Mouse (Mus musculus): ENCODE data around the gene Opa3. TPM values are rescaled to one million over a fixed set of nuclear protein-coding genes. Genes with fewer than 3 reads are reported as not detected.
"Not testable (repeated sequence)": the region's sequence is repeated elsewhere in the genome, so short reads cannot be mapped to it uniquely, and the experiment has no call there.

Opa3 gene
- total RNA-seq, 1 experiment from 2014 or later, result 26.8 TPM

- ATAC-seq (replicated peaks in 1 of 2; ENCODE audit: insufficient read depth in 1 of 2, low FRiP score in 2 of 2, low TSS enrichment in 1 of 2, low read depth in 1 of 2, poor library complexity in 2 of 2, severe bottlenecking in 2 of 2), result peak; percentile 75 to 81
Measured at GRCm38 (mm10) chr7:19265928-19266822, 38.0 kb downstream of the Opa3 start.

DNA sequence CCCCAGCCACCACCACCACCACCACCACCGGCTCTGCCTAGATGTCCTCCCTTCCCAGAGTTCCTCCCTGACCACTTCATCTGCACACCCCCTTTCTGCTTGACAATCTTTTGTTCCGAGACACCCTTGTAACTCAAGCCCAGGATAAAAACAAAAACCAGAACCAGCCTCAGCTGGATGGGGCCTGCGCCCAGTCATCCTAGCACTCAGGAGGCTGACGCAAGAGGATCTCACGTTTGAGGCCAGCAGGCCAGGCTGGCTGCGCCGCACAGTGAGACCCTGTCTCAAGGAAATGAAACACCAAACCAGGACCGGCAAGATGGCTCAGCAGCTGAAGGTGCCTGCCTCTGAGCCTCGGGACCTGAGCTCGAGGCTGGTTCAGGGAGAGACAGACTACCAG is 38.9 kb downstream of the Opa3 start:
- no peak for ATAC-seq (replicated peaks in 1 of 2; ENCODE audit: insufficient read depth in 1 of 2, low FRiP score in 2 of 2, low TSS enrichment in 1 of 2, low read depth in 1 of 2, poor library complexity in 2 of 2, severe bottlenecking in 2 of 2)

DNA sequence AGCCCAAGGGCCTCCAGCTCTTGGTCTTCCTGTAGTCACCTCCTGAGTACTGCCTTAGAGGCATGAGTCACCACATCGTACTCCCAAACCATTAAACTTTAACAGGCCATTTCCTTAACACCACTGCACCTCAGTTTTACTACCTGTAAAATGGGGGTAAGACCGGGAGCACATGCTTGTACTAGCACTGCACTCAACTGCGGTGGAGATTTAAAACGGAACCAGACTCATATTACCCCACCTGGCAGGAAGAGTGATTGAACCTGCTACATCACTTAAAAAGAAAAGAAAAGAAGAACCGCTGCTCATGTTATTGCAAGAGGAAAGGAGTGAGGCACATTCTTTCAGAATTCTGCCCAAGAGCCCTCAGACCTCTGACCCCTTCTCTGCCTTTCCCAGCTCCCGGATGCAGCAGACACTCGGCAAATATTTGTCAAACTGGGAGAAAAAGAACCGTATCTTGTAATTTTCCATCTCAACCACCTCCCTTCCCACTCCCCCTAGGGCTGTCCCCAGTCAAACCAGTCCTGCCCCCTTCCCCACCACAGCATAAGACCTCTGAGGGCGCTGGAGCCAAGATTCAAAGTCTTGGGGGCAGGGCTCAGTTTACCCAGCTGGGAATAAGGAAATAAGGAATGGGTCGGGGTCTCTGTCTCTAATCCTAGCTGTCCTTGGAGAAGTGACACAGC is 41.0 kb downstream of the Opa3 start:
- ATAC-seq (replicated peaks in 1 of 2; ENCODE audit: insufficient read depth in 1 of 2, low FRiP score in 2 of 2, low TSS enrichment in 1 of 2, low read depth in 1 of 2, poor library complexity in 2 of 2, severe bottlenecking in 2 of 2), result no peak

DNA sequence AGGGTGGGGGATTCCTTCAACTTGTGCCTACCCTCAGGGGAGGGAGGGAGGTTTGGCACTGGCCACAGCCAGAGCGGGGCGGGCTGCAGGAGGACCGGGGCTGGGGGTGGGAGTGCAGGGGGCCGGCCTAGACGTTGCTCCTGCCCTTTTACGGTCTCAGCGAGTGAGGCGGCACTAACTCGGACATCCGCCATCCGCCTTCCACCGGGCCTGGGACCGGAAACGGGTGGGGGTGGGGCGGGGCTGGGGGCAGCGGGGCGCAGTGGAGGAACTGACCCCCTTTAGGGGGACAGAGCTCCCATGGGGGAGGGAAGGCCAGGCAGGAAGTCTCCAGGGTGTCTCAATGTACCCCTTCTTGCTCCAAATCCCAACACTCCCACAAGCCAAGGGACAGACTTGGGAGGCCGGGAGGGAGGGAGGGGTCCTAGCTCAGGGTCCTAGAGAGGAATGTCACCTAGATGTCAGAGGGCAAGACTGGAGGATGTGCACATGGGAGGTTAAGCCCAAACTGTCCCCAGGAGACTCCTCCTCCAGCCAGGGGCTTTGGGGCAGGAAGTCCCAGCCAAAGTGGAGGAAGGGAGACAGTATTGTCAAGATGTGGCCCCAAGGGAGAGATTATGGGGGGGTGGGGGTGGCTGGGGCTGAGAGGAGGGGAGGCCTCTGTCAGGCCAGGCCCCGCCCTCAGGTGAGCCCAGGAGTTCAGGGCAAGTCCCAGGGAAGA is 41.7 kb downstream of the Opa3 start:
- no peak for ATAC-seq (replicated peaks in 1 of 2; ENCODE audit: insufficient read depth in 1 of 2, low FRiP score in 2 of 2, low TSS enrichment in 1 of 2, low read depth in 1 of 2, poor library complexity in 2 of 2, severe bottlenecking in 2 of 2)

- no peak for ATAC-seq (replicated peaks in 1 of 2; ENCODE audit: insufficient read depth in 1 of 2, low FRiP score in 2 of 2, low TSS enrichment in 1 of 2, low read depth in 1 of 2, poor library complexity in 2 of 2, severe bottlenecking in 2 of 2)
Measured at GRCm38 (mm10) chr7:19270509-19271237, 42.5 kb downstream of the Opa3 start.

GRCm38 (mm10) chr7:19271238-19272172 is 43.4 kb downstream of the Opa3 start, which contains the start of gene Vasp:
Gene Vasp (minus strand): TSS chr7:19271817.
- peak; percentile 67 to 71 for ATAC-seq (replicated peaks in 1 of 2; ENCODE audit: insufficient read depth in 1 of 2, low FRiP score in 2 of 2, low TSS enrichment in 1 of 2, low read depth in 1 of 2, poor library complexity in 2 of 2, severe bottlenecking in 2 of 2)

DNA sequence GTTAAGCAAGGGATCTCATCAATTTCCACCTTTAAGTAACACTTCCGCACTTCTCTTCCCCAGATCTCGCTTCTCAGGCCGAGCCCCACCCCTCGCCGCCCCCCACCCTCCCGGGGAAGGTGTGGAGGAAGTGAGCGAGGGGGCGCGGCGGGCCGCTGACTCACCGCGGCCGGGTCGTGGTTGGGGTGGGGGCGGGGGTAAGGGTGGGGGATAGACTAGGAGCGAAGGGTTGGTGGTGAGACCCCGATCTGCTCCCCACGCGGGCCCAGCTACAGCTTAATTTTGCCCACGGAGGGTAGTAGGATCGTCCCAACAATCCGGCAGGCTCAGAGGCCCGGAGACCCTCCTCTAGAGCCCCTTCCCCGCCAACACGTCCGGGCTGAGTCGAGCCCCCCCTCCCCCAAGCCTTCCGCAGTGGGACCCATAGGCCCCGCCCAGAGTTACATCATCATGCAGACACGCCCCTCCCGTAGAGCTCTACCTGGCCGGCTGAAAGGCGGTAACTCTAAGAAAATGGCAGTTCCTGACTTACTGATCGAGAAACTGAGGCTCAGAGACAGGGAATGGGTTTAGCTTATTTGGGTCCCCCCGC is 44.1 kb downstream of the Opa3 start:
- peak; percentile 46 to 66 for ATAC-seq (replicated peaks in 1 of 2; ENCODE audit: insufficient read depth in 1 of 2, low FRiP score in 2 of 2, low TSS enrichment in 1 of 2, low read depth in 1 of 2, poor library complexity in 2 of 2, severe bottlenecking in 2 of 2)

DNA sequence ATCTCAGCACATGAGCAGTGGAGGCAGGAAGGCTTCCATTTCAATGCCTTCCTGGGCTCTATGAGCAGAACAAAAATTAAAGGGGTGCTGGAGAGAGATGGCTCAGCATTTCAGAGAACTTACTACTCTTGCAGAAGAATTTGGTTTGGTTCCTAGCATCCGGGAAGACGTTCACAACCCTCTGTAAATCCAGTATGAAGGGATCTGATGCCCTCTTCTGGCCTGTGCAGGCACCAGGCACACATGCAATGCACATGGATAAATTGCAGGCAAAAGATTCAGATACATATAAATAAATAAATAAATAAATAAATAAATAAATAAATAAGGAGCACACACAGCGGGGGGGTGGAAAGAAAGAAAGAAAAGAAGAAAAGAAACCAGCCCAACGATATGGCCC is 48.1 kb downstream of the Opa3 start:
- ATAC-seq (replicated peaks in 1 of 2; ENCODE audit: insufficient read depth in 1 of 2, low FRiP score in 2 of 2, low TSS enrichment in 1 of 2, low read depth in 1 of 2, poor library complexity in 2 of 2, severe bottlenecking in 2 of 2), result no peak

GRCm38 (mm10) chr7:19279052-19279451 is 50.9 kb downstream of the Opa3 start:
- ATAC-seq (replicated peaks in 1 of 2; ENCODE audit: insufficient read depth in 1 of 2, low FRiP score in 2 of 2, low TSS enrichment in 1 of 2, low read depth in 1 of 2, poor library complexity in 2 of 2, severe bottlenecking in 2 of 2), result no peak

GRCm38 (mm10) chr7:19279581-19280114 is 51.5 kb downstream of the Opa3 start, which contains the start of gene Ppm1n:
Gene Ppm1n (minus strand): TSS chr7:19280064.
- no peak for ATAC-seq (replicated peaks in 1 of 2; ENCODE audit: insufficient read depth in 1 of 2, low FRiP score in 2 of 2, low TSS enrichment in 1 of 2, low read depth in 1 of 2, poor library complexity in 2 of 2, severe bottlenecking in 2 of 2)

DNA sequence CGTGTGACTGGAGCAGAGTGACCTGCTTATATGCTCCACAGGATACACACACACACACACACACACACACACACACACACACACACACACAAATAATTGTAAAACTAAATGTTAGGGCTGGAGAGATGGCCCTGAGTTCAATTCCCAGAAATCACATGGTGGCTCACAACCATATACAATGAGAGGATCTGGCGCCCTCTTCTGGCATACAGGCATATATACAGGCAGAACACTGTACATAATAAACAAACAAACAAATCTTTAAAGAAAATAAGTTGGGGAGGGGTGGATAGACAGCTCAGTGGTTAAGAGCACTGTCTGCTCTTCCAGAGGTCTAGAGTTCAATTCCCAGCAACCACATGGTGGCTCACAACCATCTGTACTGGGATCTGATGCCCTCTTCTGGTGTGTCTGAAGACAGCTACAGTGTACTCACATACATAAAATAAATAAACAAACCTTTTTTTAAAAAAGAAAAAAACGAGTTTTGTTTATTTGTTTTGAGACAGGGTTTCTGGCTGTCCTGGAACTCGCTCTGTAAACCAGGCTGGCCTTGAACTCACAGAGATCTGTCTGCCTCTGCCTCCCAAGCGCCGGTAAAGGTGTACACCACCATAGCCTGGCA is 53.7 kb downstream of the Opa3 start:
- ATAC-seq (replicated peaks in 1 of 2; ENCODE audit: insufficient read depth in 1 of 2, low FRiP score in 2 of 2, low TSS enrichment in 1 of 2, low read depth in 1 of 2, poor library complexity in 2 of 2, severe bottlenecking in 2 of 2), result not testable (repeated sequence)

DNA sequence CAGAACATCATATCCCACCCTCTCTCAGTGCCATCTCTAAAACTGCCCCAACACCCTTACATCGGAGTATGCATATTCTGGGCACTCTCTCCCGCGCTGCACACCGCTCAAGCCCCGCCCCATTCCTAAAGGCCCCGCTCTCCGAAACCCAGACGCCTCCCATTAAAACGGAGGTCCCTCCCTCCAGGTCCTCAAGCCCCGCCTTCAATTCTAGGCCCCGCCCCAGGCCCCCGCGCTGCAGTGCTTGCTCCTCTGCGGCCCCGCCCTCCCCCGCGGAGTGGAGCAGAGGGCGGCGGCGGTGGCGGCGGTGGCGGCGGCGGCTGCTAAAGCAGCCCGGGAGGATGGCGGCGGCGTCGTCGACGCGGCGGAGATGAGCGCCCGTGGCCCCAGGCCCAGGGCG is 54.3 kb downstream of the Opa3 start, which contains the start of gene Rtn2:
TSS of gene Rtn2 (plus strand) at position 240 of the 400 bp plus-strand sequence.
- ATAC-seq (replicated peaks in 1 of 2; ENCODE audit: insufficient read depth in 1 of 2, low FRiP score in 2 of 2, low TSS enrichment in 1 of 2, low read depth in 1 of 2, poor library complexity in 2 of 2, severe bottlenecking in 2 of 2), result peak; percentile 22 to 53; a peak in 3 of 4 replicates

GRCm38 (mm10) chr7:19282791-19283405 is 54.8 kb downstream of the Opa3 start:
- ATAC-seq (replicated peaks in 1 of 2; ENCODE audit: insufficient read depth in 1 of 2, low FRiP score in 2 of 2, low TSS enrichment in 1 of 2, low read depth in 1 of 2, poor library complexity in 2 of 2, severe bottlenecking in 2 of 2), result peak; percentile 28 to 52; a peak in 2 of 4 replicates

GRCm38 (mm10) chr7:19283406-19283804 is 55.3 kb downstream of the Opa3 start:
- no peak for ATAC-seq (replicated peaks in 1 of 2; ENCODE audit: insufficient read depth in 1 of 2, low FRiP score in 2 of 2, low TSS enrichment in 1 of 2, low read depth in 1 of 2, poor library complexity in 2 of 2, severe bottlenecking in 2 of 2)

- ATAC-seq (replicated peaks in 1 of 2; ENCODE audit: insufficient read depth in 1 of 2, low FRiP score in 2 of 2, low TSS enrichment in 1 of 2, low read depth in 1 of 2, poor library complexity in 2 of 2, severe bottlenecking in 2 of 2), result no peak
Measured at GRCm38 (mm10) chr7:19284763-19285162, 56.6 kb downstream of the Opa3 start.
